Mouse (Mus musculus) kidney, adult 9 months (tissue): Measurements from ENCODE around the gene Myh10.

ENCODE experiments used
- DNase-seq: peaks from one replicate; pipeline ENCODE4 v3.0.0; 2022

Myh10 gene

GRCm38 (mm10) chr11:68692693-68693446, 1.5 kb downstream of the Myh10 start:
- peak; percentile 26 for DNase-seq

GRCm38 (mm10) chr11:68693447-68694040, 2.2 kb downstream of the Myh10 start:
- no peak for DNase-seq

GRCm38 (mm10) chr11:68702370-68702769, 11.0 kb downstream of the Myh10 start:
- DNase-seq: peak; percentile 50

GRCm38 (mm10) chr11:68703360-68703759, 12.0 kb downstream of the Myh10 start:
- no peak for DNase-seq

GRCm38 (mm10) chr11:68704258-68704657, 12.9 kb downstream of the Myh10 start:
- no peak for DNase-seq

- no peak for DNase-seq
These were observed 13.5 kb downstream of the Myh10 start for GRCm38 (mm10) chr11:68704847-68705246.

- peak; percentile 34 for DNase-seq
These were observed 15.4 kb downstream of the Myh10 start for GRCm38 (mm10) chr11:68706524-68707429.

- peak; percentile 63 for DNase-seq
These were observed 16.7 kb downstream of the Myh10 start for GRCm38 (mm10) chr11:68707881-68708582.

- no peak for DNase-seq
These were observed 24.8 kb downstream of the Myh10 start for GRCm38 (mm10) chr11:68716167-68716566.

GRCm38 (mm10) chr11:68717171-68717840, 25.9 kb downstream of the Myh10 start:
- DNase-seq: no peak

GRCm38 (mm10) chr11:68719096-68719648, 27.8 kb downstream of the Myh10 start:
- DNase-seq: peak; percentile 50

GRCm38 (mm10) chr11:68719774-68720173, 28.4 kb downstream of the Myh10 start:
- DNase-seq: no peak

- no peak for DNase-seq
These were observed 32.8 kb downstream of the Myh10 start for GRCm38 (mm10) chr11:68724117-68724516.

GRCm38 (mm10) chr11:68728693-68729092, 37.3 kb downstream of the Myh10 start:
- no peak for DNase-seq

GRCm38 (mm10) chr11:68730792-68731191, 39.4 kb downstream of the Myh10 start:
- no peak for DNase-seq

GRCm38 (mm10) chr11:68732066-68732465, 40.7 kb downstream of the Myh10 start:
- DNase-seq: no peak

GRCm38 (mm10) chr11:68733401-68733800, 42.0 kb downstream of the Myh10 start:
- peak; percentile 34 for DNase-seq

GRCm38 (mm10) chr11:68739509-68739908, 48.1 kb downstream of the Myh10 start:
- DNase-seq: no peak

- DNase-seq: no peak
These were observed 51.3 kb downstream of the Myh10 start for GRCm38 (mm10) chr11:68742658-68743057.

GRCm38 (mm10) chr11:68744150-68744549, 52.8 kb downstream of the Myh10 start:
- DNase-seq: no peak

- no peak for DNase-seq
These were observed 54.2 kb downstream of the Myh10 start for GRCm38 (mm10) chr11:68745374-68746200.
